Mouse (Mus musculus): ENCODE data around the gene Wdr62.
"Not testable (repeated sequence)": the region's sequence is repeated elsewhere in the genome, so short reads cannot be mapped to it uniquely, and the experiment has no call there.

GRCm38 (mm10) chr7:30200661-30201060 lies 79.6 kb downstream of the Wdr62 start:
- TF ChIP-seq POLR2A (IDR thresholded peaks at IDR 0.05; ENCODE audit: borderline replicate concordance, low read depth, low read length); CTCF (IDR thresholded peaks at IDR 0.05; ENCODE audit: low read depth, low read length): not testable (repeated sequence)

All from bone marrow macrophage, adult 2 months (primary cell).